Mouse (Mus musculus) midbrain, embryonic 14.5 days (tissue): Measurements from ENCODE around the gene 4933407L21Rik. TPM values are rescaled to one million over a fixed set of nuclear protein-coding genes. Genes with fewer than 3 reads are reported as not detected.
"Not testable (repeated sequence)": the region's sequence is repeated elsewhere in the genome, so short reads cannot be mapped to it uniquely, and the experiment has no call there.

Source experiments
- ATAC-seq: fragments of 200-750 bp; cut with Nextera tagmentation; 2 replicates; pipeline ENCODE4 v1.8.0; 2017; ENCODE audit warnings: moderate number of reproducible peaks, moderate library complexity; ENCODE audit not compliant: low FRiP score, low TSS enrichment
- DNase-seq: peaks from one replicate; pipeline ENCODE4 v3.0.0-alpha.2; 2015
- H3K27ac ChIP-seq: fragments of 300-500 bp; sonication (generic); replicated peaks from 2 replicates; pipeline ENCODE4 v1.5.1; 2014; ENCODE audit warnings: mild to moderate bottlenecking, low read depth, low read length, moderate library complexity
- H3K27me3 ChIP-seq: fragments of 300-500 bp; sonication (generic); 2 replicates; pipeline ENCODE4 v1.6.1; 2014; ENCODE audit warnings: low read length, control low read depth, mixed read lengths; ENCODE audit not compliant: control insufficient read depth, insufficient read depth
- H3K36me3 ChIP-seq: fragments of 300-500 bp; sonication (generic); 2 replicates; pipeline ENCODE4 v1.6.1; 2014; ENCODE audit warnings: low read length, control low read depth; ENCODE audit not compliant: control insufficient read depth, insufficient read depth
- H3K4me1 ChIP-seq: fragments of 300-500 bp; sonication (generic); 2 replicates; pipeline ENCODE4 v1.6.1; 2014; ENCODE audit warnings: mild to moderate bottlenecking, antibody characterized with exemption, low read length, control low read depth; ENCODE audit not compliant: control insufficient read depth, insufficient read depth
- H3K4me2 ChIP-seq: fragments of 300-500 bp; sonication (generic); 2 replicates; pipeline ENCODE4 v1.6.1; 2014; ENCODE audit warnings: mild to moderate bottlenecking, low read length, moderate library complexity
- H3K4me3 ChIP-seq: fragments of 300-500 bp; sonication (generic); replicated peaks from 2 replicates; pipeline ENCODE4 v1.5.1; 2014; ENCODE audit warnings: low read depth, low read length
- H3K9ac ChIP-seq: fragments of 300-500 bp; sonication (generic); replicated peaks from 2 replicates; pipeline ENCODE4 v1.6.1; 2014; ENCODE audit warnings: mild to moderate bottlenecking, low read length, moderate library complexity
- H3K9me3 ChIP-seq: fragments of 300-500 bp; sonication (generic); 2 replicates; pipeline ENCODE4 v1.6.1; 2016; ENCODE audit warnings: low read length, control low read depth, mixed read lengths; ENCODE audit not compliant: control insufficient read depth
- WGBS: fragments of 180-500 bp; shearing (Covaris S2); extraction: QIAGEN DNeasy Blood & Tissue Kit; methylation state at CpG from one replicate; pipeline ENCODE4 v1.1.7; 2014; 5-methylcytosine and 5-hydroxymethylcytosine counted together
- polyA plus RNA-seq: library from polyadenylated mRNA; unstranded; fragments of >200 nt; fragmentation: Nextera tagmentation; extraction: Ambion mirVana; gene quantifications from 2 replicates; pipeline ENCODE4 v1.2.1, GENCODE M21; 2014

The 4933407L21Rik gene
- polyA plus RNA-seq, 1 experiment from 2014 or later, result 6.9 TPM

GRCm38 (mm10) chr1:85977709-85978108 is 49.4 kb downstream of the 4933407L21Rik start:
- Histone ChIP-seq H3K36me3 (no peaks in the 10 kb centered on the region), H3K4me1 (no peaks in the 10 kb centered on the region), H3K4me2 (no peak overlapping the region), H3K27ac (no peak overlapping the region), H3K9ac (no peak overlapping the region), H3K9me3 (no peaks in the 10 kb centered on the region), H3K27me3 (no peaks in the 10 kb centered on the region), H3K4me3 (no peak overlapping the region)
- DNase-seq, result no peak
- no peak for ATAC-seq
- WGBS, result 84% methylated on average over 3 of the region's 3 CpGs

- no peaks in the 10 kb centered on the region for H3K4me1 ChIP-seq
- no peak overlapping the region for H3K27ac ChIP-seq
- ATAC-seq (no peak), DNase-seq (peak; percentile 18)
- no peak overlapping the region for H3K4me2 ChIP-seq
- H3K4me3 ChIP-seq, result no peak overlapping the region
- no peak overlapping the region for H3K9ac ChIP-seq
- H3K27me3 ChIP-seq, result no peaks in the 10 kb centered on the region
- 83% methylated on average over 7 of the region's 7 CpGs for WGBS
- no peaks in the 10 kb centered on the region for H3K36me3 ChIP-seq
- no peaks in the 10 kb centered on the region for H3K9me3 ChIP-seq
Measured at GRCm38 (mm10) chr1:85981738-85982357, 53.6 kb downstream of the 4933407L21Rik start.

- H3K9ac ChIP-seq, result no peak overlapping the region
- no peaks in the 10 kb centered on the region for H3K27me3 ChIP-seq
- H3K36me3 ChIP-seq, result no peaks in the 10 kb centered on the region
- DNase-seq (no peak), ATAC-seq (no peak)
- H3K4me2 ChIP-seq, result no peak overlapping the region
- no peaks in the 10 kb centered on the region for H3K4me1 ChIP-seq
- H3K4me3 ChIP-seq, result no peak overlapping the region
- WGBS, result 91% methylated on average over 3 of the region's 3 CpGs
- no peak overlapping the region for H3K27ac ChIP-seq
- H3K9me3 ChIP-seq, result no peaks in the 10 kb centered on the region
Measured at GRCm38 (mm10) chr1:85985784-85986183, 57.5 kb downstream of the 4933407L21Rik start.

- Histone ChIP-seq H3K9me3 (no peaks in the 10 kb centered on the region), H3K4me3 (no peak overlapping the region), H3K27me3 (no peaks in the 10 kb centered on the region), H3K4me2 (no peak overlapping the region), H3K4me1 (no peaks in the 10 kb centered on the region), H3K36me3 (no peaks in the 10 kb centered on the region), H3K27ac (no peak overlapping the region), H3K9ac (no peak overlapping the region)
- ATAC-seq (no peak), DNase-seq (no peak)
- WGBS, result 76% methylated on average over 4 of the region's 4 CpGs
Measured at GRCm38 (mm10) chr1:85988351-85988750, 60.1 kb downstream of the 4933407L21Rik start.

- not testable (repeated sequence) for H3K9ac ChIP-seq, H3K4me1 ChIP-seq, H3K4me3 ChIP-seq, ATAC-seq, H3K27ac ChIP-seq, H3K36me3 ChIP-seq, H3K4me2 ChIP-seq, DNase-seq, H3K9me3 ChIP-seq, H3K27me3 ChIP-seq
- 93% methylated on average over 4 of the region's 4 CpGs for WGBS
Measured at GRCm38 (mm10) chr1:85988882-85989281, 60.6 kb downstream of the 4933407L21Rik start.

Other genes with a start within 250 kb of the 4933407L21Rik start
- 0.59 and 0.80 TPM in 2 replicates for gene A630001G21Rik, start 149.8 kb upstream of the 4933407L21Rik start, polyA plus RNA-seq
- gene Cab39, start 135.0 kb upstream of the 4933407L21Rik start, polyA plus RNA-seq, result 74.8 and 94.5 TPM in 2 replicates
- 136 and 176 TPM in 2 replicates for gene Itm2c, start 34.2 kb upstream of the 4933407L21Rik start, polyA plus RNA-seq
- gene Gpr55, start 32.5 kb downstream of the 4933407L21Rik start, polyA plus RNA-seq, result 0.05 and 0.11 TPM in 2 replicates
- 0.32 and 0.34 TPM in 2 replicates for gene Spata3, start 88.3 kb downstream of the 4933407L21Rik start, polyA plus RNA-seq
- gene 2810459M11Rik, start 117.4 kb downstream of the 4933407L21Rik start, polyA plus RNA-seq, result 7.0 and 7.3 TPM in 2 replicates
- 149 and 214 TPM in 2 replicates for gene Psmd1, start 135.9 kb downstream of the 4933407L21Rik start, polyA plus RNA-seq
- 0.24 and 0.59 TPM in 2 replicates for gene Htr2b, start 183.5 kb downstream of the 4933407L21Rik start, polyA plus RNA-seq
- gene Gm21972, start 205.2 kb downstream of the 4933407L21Rik start, polyA plus RNA-seq, result 0.50 and 0.62 TPM in 2 replicates
- 29.1 and 37.8 TPM in 2 replicates for gene Armc9, start 226.3 kb downstream of the 4933407L21Rik start, polyA plus RNA-seq